Mouse (Mus musculus) heart, postnatal 0 days (tissue): ENCODE data around the gene Glis3. TPM values are rescaled to one million over a fixed set of nuclear protein-coding genes. Genes with fewer than 3 reads are reported as not detected.

ENCODE experiments used
- ATAC-seq: fragments of 200-750 bp; cut with Nextera tagmentation; 2 replicates; pipeline ENCODE4 v1.8.0; 2017; ENCODE audit warnings: low read depth, moderate number of reproducible peaks, moderate library complexity; ENCODE audit not compliant: insufficient read depth
- DNase-seq: peaks from one replicate; pipeline ENCODE4 v3.0.0-alpha.2; 2016; ENCODE audit warnings: low spot score
- H3K27ac ChIP-seq: fragments of 300-500 bp; sonication (generic); 2 replicates; pipeline ENCODE4 v1.5.1; 2014; ENCODE audit warnings: low read depth, mild to moderate bottlenecking
- H3K27me3 ChIP-seq: fragments of 300-500 bp; sonication (generic); 2 replicates; pipeline ENCODE4 v1.6.1; 2014; ENCODE audit warnings: low read length, mixed read lengths; ENCODE audit not compliant: control insufficient read depth, insufficient read depth
- H3K36me3 ChIP-seq: fragments of 300-500 bp; sonication (generic); replicated peaks from 2 replicates; pipeline ENCODE4 v1.6.1; 2014; ENCODE audit warnings: low read length, mixed read lengths; ENCODE audit not compliant: control insufficient read depth, insufficient read depth
- H3K4me1 ChIP-seq: fragments of 300-500 bp; sonication (generic); 2 replicates; pipeline ENCODE4 v1.6.1; 2014; ENCODE audit warnings: antibody characterized with exemption; ENCODE audit not compliant: control insufficient read depth, insufficient read depth
- H3K4me2 ChIP-seq: fragments of 300-500 bp; sonication (generic); 2 replicates; pipeline ENCODE4 v1.6.1; 2014; ENCODE audit warnings: low read depth, mild to moderate bottlenecking, low read length, moderate library complexity
- H3K4me3 ChIP-seq: fragments of 300-500 bp; sonication (generic); 2 replicates; pipeline ENCODE4 v1.5.1; 2014; ENCODE audit warnings: low read depth, low read length
- H3K9ac ChIP-seq: fragments of 300-500 bp; sonication (generic); replicated peaks from 2 replicates; pipeline ENCODE4 v1.6.1; 2014; ENCODE audit warnings: low read depth, low read length, mixed read lengths
- H3K9me3 ChIP-seq: fragments of 300-500 bp; sonication (generic); replicated peaks from 2 replicates; pipeline ENCODE4 v1.6.1; 2016; ENCODE audit warnings: low read length; ENCODE audit not compliant: control insufficient read depth
- CTCF ChIP-seq: IDR thresholded peaks from 2 replicates; pipeline ENCODE4 v1.5.1; 2016; ENCODE audit warnings: antibody characterized with exemption, control low read depth, low read depth
- EP300 ChIP-seq: IDR thresholded peaks from 2 replicates; pipeline ENCODE4 v1.6.1; 2016; ENCODE audit warnings: antibody characterized with exemption, low read depth
- WGBS: fragments of 180-500 bp; shearing (Covaris S2); extraction: QIAGEN DNeasy Blood & Tissue Kit; methylation state at CpG from one replicate; pipeline ENCODE4 v1.1.7; 2014; 5-methylcytosine and 5-hydroxymethylcytosine counted together
- polyA plus RNA-seq: library from polyadenylated mRNA; unstranded; fragments of >200 nt; fragmentation: Nextera tagmentation; extraction: Ambion mirVana; gene quantifications from 2 replicates; pipeline ENCODE4 v1.2.1, GENCODE M21; 2015
- total RNA-seq: library from RNA; depleted of rRNA; stranded (reverse); fragments of >200 nt; gene quantifications from 2 replicates; pipeline ENCODE4 v1.2.3, GENCODE M21; 2014; ENCODE audit warnings: low replicate concordance

Glis3 gene
- total and polyA plus RNA-seq, 2 experiments from 2014 or later, result 0.34 to 10.0 TPM

- 62% methylated on average over 10 of the region's 10 CpGs for WGBS
- DNase-seq, result no peak
- no peaks in the 10 kb centered on the region for H3K27me3 ChIP-seq
These were observed 56.2 kb downstream of the Glis3 start for GRCm38 (mm10) chr19:28623726-28624125.

GRCm38 (mm10) chr19:28621608-28622505 lies 58.0 kb downstream of the Glis3 start:
- H3K4me1 ChIP-seq, result no peaks in the 10 kb centered on the region
- no peak for ATAC-seq
- WGBS, result 65% methylated on average over 11 of the region's 11 CpGs
- H3K4me2 ChIP-seq, result no peak overlapping the region
- TF ChIP-seq EP300 (no peak), CTCF (no peak)
- H3K36me3 ChIP-seq, result no peaks in the 10 kb centered on the region
- no peak overlapping the region for H3K4me3 ChIP-seq
- H3K27me3 ChIP-seq, result no peaks in the 10 kb centered on the region
- DNase-seq, result no peak
- no peak overlapping the region for H3K27ac ChIP-seq
- H3K9ac ChIP-seq, result no peak overlapping the region
- no peaks in the 10 kb centered on the region for H3K9me3 ChIP-seq

More at GRCm38 (mm10) chr19:28623726-28624125, 56.2 kb downstream of the Glis3 start:
- TF ChIP-seq CTCF (no peak), EP300 (no peak)
- no peak overlapping the region for H3K9ac ChIP-seq
- ATAC-seq, result no peak
- H3K9me3 ChIP-seq, result no peaks in the 10 kb centered on the region
- no peak overlapping the region for H3K4me3 ChIP-seq
- H3K36me3 ChIP-seq, result no peaks in the 10 kb centered on the region
- H3K4me1 ChIP-seq, result no peaks in the 10 kb centered on the region
- H3K27ac ChIP-seq, result no peak overlapping the region
- no peak overlapping the region for H3K4me2 ChIP-seq

DNA sequence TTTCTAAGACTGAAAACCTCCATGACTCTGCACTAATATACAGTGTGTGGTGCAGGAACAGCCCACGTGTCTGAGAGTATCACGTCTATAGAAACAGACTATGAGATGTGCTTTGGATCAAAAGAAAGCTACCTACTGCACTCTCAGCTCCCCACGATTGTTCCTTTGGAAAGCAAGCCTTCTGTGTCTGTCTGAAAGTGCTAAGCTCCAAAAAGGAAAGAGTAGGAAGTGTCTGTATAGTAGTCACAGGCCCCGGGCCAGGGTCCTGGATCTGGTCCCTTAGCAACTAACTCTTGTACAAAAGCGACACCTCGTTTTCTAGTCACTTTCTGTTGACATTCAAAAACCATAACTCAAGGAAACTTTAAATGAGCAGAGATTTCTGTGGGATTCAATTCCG lies 62.1 kb downstream of the Glis3 start:
- H3K36me3 ChIP-seq, result no peaks in the 10 kb centered on the region
- no peak for ATAC-seq
- H3K4me1 ChIP-seq, result no peaks in the 10 kb centered on the region
- no peak overlapping the region for H3K4me2 ChIP-seq
- DNase-seq, result no peak
- H3K9me3 ChIP-seq, result no peaks in the 10 kb centered on the region
- TF ChIP-seq CTCF (no peak), EP300 (no peak)
- H3K27me3 ChIP-seq, result no peaks in the 10 kb centered on the region
- H3K27ac ChIP-seq, result no peak overlapping the region
- 81% methylated on average over 7 of the region's 7 CpGs for WGBS
- no peak overlapping the region for H3K9ac ChIP-seq
- H3K4me3 ChIP-seq, result no peak overlapping the region

GRCm38 (mm10) chr19:28617191-28617590 lies 62.7 kb downstream of the Glis3 start:
- H3K4me3 ChIP-seq, result no peak overlapping the region
- no peaks in the 10 kb centered on the region for H3K36me3 ChIP-seq
- no peaks in the 10 kb centered on the region for H3K9me3 ChIP-seq
- H3K27ac ChIP-seq, result no peak overlapping the region
- DNase-seq, result no peak
- H3K4me2 ChIP-seq, result no peak overlapping the region
- ATAC-seq, result no peak
- no peaks in the 10 kb centered on the region for H3K4me1 ChIP-seq
- no peak overlapping the region for H3K9ac ChIP-seq
- TF ChIP-seq CTCF (no peak), EP300 (no peak)
- 86% methylated on average over 8 of the region's 8 CpGs for WGBS
- no peaks in the 10 kb centered on the region for H3K27me3 ChIP-seq

GRCm38 (mm10) chr19:28616487-28616886 lies 63.4 kb downstream of the Glis3 start:
- no peaks in the 10 kb centered on the region for H3K4me1 ChIP-seq
- H3K4me3 ChIP-seq, result no peak overlapping the region
- ATAC-seq (no peak), DNase-seq (no peak)
- TF ChIP-seq CTCF, result no peak
- TF ChIP-seq EP300, result no peak
- H3K27me3 ChIP-seq, result no peaks in the 10 kb centered on the region
- WGBS, result 73% methylated on average over 1 of the region's 1 CpGs
- H3K36me3 ChIP-seq, result no peaks in the 10 kb centered on the region
- no peaks in the 10 kb centered on the region for H3K9me3 ChIP-seq
- H3K27ac ChIP-seq, result no peak overlapping the region
- no peak overlapping the region for H3K9ac ChIP-seq
- no peak overlapping the region for H3K4me2 ChIP-seq

DNA sequence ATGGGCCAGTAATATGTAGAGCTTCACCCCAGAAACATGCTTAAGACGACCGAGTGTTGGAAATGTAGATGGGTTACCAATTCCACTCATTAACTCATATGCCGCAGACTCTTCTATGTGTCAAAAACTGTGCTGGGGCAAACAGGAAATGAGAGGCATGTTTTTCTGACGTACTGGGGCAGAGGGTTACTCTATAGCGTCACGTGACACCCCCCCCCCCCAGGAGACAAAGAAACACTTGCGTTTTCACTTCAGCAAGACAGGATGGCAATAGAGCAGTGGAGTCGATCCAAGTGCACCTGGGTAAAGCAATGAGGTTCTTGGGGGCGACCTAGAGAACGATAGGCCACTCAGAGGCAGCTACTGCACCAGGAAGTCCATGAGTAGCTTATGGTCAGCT lies 67.6 kb downstream of the Glis3 start:
- Histone ChIP-seq H3K4me1 (no peaks in the 10 kb centered on the region), H3K27me3 (no peaks in the 10 kb centered on the region), H3K9me3 (no peaks in the 10 kb centered on the region), H3K4me3 (no peak overlapping the region), H3K36me3 (no peaks in the 10 kb centered on the region), H3K9ac (no peak overlapping the region), H3K4me2 (no peak overlapping the region), H3K27ac (no peak overlapping the region)
- DNase-seq (no peak), ATAC-seq (no peak)
- WGBS, result 79% methylated on average over 10 of the region's 10 CpGs
- TF ChIP-seq CTCF, result no peak
- no peak for TF ChIP-seq EP300
